Mouse (Mus musculus) neural tube, embryonic 10.5 days (tissue): ENCODE measurements around the gene Msrb1.
"Not testable (repeated sequence)": the region's sequence is repeated elsewhere in the genome, so short reads cannot be mapped to it uniquely, and the experiment has no call there.

Experiments
- DNase-seq: peaks from one replicate; pipeline ENCODE4 v3.0.0-alpha.2; 2017; ENCODE audit warnings: low spot score; ENCODE audit errors: extremely low spot score

The Msrb1 gene

GRCm38 (mm10) chr17:24719494-24720222 is 16.8 kb upstream of the Msrb1 start:
- peak; percentile 98 for DNase-seq

GRCm38 (mm10) chr17:24720616-24721015 is 15.8 kb upstream of the Msrb1 start:
- not testable (repeated sequence) for DNase-seq

- not testable (repeated sequence) for DNase-seq
These were observed 15.0 kb upstream of the Msrb1 start for GRCm38 (mm10) chr17:24721383-24721955.

- DNase-seq, result peak; percentile 43
These were observed 14.1 kb upstream of the Msrb1 start for GRCm38 (mm10) chr17:24722220-24722924.

- DNase-seq, result no peak
These were observed 13.1 kb upstream of the Msrb1 start for GRCm38 (mm10) chr17:24723122-24723880.

- no peak for DNase-seq
These were observed 12.6 kb upstream of the Msrb1 start for GRCm38 (mm10) chr17:24723881-24724180.

GRCm38 (mm10) chr17:24724184-24724583 is 12.3 kb upstream of the Msrb1 start, which contains the start of gene Ndufb10:
Gene Ndufb10, minus strand, starts transcription at chr17:24724478.
- DNase-seq, result peak; percentile 98

- no peak for DNase-seq
These were observed 10.6 kb upstream of the Msrb1 start for GRCm38 (mm10) chr17:24725637-24726390.

- no peak for DNase-seq
These were observed 8.8 kb upstream of the Msrb1 start, which contains the start of gene Rpl3l for GRCm38 (mm10) chr17:24727618-24728017. Gene Rpl3l, plus strand, starts transcription at chr17:24727820.

- no peak for DNase-seq
These were observed 8.3 kb upstream of the Msrb1 start for GRCm38 (mm10) chr17:24728184-24728583.

GRCm38 (mm10) chr17:24729067-24729466 is 7.4 kb upstream of the Msrb1 start:
- no peak for DNase-seq

- DNase-seq, result no peak
These were observed 5.7 kb upstream of the Msrb1 start for GRCm38 (mm10) chr17:24730787-24731186.

GRCm38 (mm10) chr17:24732233-24732935 is 4.1 kb upstream of the Msrb1 start:
- no peak for DNase-seq

GRCm38 (mm10) chr17:24733434-24734050 is 2.9 kb upstream of the Msrb1 start:
- DNase-seq, result no peak

- DNase-seq, result no peak
These were observed 1.9 kb upstream of the Msrb1 start for GRCm38 (mm10) chr17:24734513-24734912.

- DNase-seq, result no peak
These were observed 996 bp upstream of the Msrb1 start for GRCm38 (mm10) chr17:24735446-24735845.

GRCm38 (mm10) chr17:24737135-24737810 is 831 bp downstream of the Msrb1 start:
- no peak for DNase-seq

GRCm38 (mm10) chr17:24738238-24738637 is 1.8 kb downstream of the Msrb1 start:
- DNase-seq, result no peak

GRCm38 (mm10) chr17:24739926-24740325 is 3.5 kb downstream of the Msrb1 start:
- no peak for DNase-seq
